Mouse (Mus musculus): ENCODE results near the gene Olfr194.
"Not testable (repeated sequence)": the region's sequence is repeated elsewhere in the genome, so short reads cannot be mapped to it uniquely, and the experiment has no call there.

DNA sequence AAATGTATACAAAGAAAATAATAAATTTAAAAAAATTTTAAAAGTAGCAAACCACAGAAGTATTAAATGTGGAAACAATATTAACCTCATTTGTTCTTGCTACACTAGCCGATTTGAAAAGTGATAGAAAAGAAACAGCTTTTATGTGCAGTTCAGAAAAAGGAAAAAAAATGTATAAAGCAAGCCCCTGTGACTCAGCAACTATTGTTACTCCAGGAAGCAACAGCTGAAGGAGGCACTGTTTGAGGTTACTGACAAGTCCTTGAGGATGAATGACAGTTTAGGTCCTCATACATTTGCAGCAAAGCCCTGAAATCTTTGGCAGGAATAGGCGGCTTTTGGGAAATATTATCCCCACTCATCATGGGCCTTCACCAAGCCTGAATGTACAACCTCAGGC is 39.8 kb downstream of the Olfr194 start:
- not testable (repeated sequence) for TF ChIP-seq CTCF (IDR thresholded peaks at IDR 0.05; ENCODE audit: extremely low read depth, insufficient read length, insufficient replicate concordance, low read depth, low read length); POLR2A (IDR thresholded peaks at IDR 0.05; ENCODE audit: low read depth, low read length)
